Mouse (Mus musculus): ENCODE data around the gene Asb5. TPM values are rescaled to one million over a fixed set of nuclear protein-coding genes. Genes with fewer than 3 reads are reported as not detected.

The Asb5 gene
- 0.91 and 1.1 TPM in 2 replicates for polyA plus RNA-seq (2012; rRNA removed)

GRCm38 (mm10) chr8:54529382-54530296 lies at the start of gene Asb5, which contains the start of gene Spcs3:
Gene Asb5, plus strand, starts transcription at chr8:54529580.
Gene Spcs3, minus strand, starts transcription at chr8:54529998.

GRCm38 (mm10) chr8:54600671-54601251 lies 71.4 kb downstream of the Asb5 start, which contains the start of gene Spata4:
Gene Spata4, plus strand, starts transcription at chr8:54600781.

Other genes starting within 250 kb of the Asb5 start
- 7.5 and 9.5 TPM in 2 replicates for gene Spcs3, start 418 bp downstream of the Asb5 start, polyA plus RNA-seq (2012; rRNA removed)
- gene Spata4, start 71.2 kb downstream of the Asb5 start, polyA plus RNA-seq (2012; rRNA removed) = not detected in 2 replicates

Data from colon, adult 2 months (tissue).